Mouse (Mus musculus): Measurements from ENCODE around the gene Eprs. TPM values are rescaled to one million over a fixed set of nuclear protein-coding genes. Genes with fewer than 3 reads are reported as not detected.

The Eprs gene
- total RNA-seq, 2 experiments from 2014 or later, result 93.5 to 108 TPM

DNA sequence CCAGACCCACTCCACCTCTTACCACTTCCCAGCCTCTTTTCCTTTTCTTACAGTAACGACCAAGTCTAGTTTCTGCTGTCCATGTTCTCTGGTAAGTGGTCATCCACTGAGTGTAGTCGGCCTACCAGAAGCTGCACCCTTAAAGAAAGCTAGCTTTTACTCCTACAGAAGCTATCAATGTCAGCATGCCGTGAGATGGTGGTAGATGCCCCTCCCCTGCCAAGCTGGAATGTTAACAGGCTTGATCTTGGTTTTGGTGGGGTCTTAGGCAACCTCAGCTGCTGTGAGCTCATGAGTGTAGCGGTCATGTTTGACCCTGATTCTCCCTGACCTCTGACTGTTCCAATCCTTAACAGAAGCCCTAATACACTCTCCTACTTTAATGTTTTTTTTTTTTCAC, 4.6 kb upstream of the Eprs start:
- DNase-seq, result no peak

- DNase-seq, result peak; percentile 60
These were observed 810 bp downstream of the Eprs start for GRCm38 (mm10) chr1:185363526-185364182.

DNA sequence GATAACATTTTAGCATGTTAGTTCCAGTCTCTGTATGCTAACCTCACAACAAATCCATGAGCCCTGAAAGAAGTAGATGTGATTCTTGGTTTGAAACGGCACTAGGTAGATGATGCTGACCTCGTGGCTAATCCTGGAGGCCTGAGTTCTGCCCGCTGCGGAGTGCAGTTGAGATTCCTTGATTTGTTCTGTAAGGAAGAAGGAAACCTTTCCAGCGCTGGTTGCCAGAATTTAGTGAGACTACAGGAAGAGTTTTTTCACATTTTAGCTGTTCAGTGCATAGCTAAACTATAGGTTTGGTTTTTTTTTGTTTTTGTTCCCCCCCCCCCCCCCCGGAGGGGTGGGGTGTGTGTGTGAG, 1.3 kb downstream of the Eprs start:
- no peak for DNase-seq

GRCm38 (mm10) chr1:185367383-185367782, 4.5 kb downstream of the Eprs start:
- DNase-seq, result no peak

DNA sequence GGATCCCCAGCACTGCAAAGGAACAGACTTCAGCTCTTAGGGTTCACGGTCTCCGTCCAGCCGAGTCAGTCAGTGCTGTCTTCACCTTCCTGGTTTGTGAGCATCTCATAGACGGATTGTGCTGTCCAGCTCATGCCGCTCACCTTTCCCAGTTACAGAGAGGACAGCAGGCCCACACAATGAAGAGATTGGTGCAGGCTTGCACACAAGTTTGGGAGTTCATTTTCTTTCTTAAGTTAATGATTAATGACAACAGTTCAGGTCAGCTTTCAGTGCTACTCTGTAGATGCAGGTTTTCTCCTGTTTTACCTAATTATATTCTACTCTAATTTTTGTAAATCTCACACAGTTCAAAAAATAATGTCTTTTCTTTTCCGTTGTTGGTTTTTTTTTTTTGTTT, 7.1 kb downstream of the Eprs start:
- no peak for DNase-seq

DNA sequence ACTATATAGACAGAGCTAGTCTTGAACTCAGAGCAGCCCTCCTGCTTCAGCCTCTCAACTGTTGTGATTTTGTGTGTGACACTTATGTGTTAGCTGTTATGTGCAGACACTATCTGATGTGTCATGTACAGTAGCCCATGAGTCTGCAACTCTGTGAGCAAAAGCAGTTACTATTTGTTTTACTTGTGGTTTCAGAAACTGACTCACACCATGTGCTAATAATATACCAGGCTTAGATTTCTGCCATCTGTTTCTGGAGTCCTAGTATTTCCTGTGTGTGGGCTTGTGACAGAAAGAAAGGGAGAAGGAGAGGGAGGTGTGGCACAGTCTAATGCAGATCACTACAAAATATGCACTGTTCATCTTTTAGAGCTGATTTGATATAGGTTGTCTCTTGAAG, 13.5 kb downstream of the Eprs start:
- no peak for DNase-seq

DNA sequence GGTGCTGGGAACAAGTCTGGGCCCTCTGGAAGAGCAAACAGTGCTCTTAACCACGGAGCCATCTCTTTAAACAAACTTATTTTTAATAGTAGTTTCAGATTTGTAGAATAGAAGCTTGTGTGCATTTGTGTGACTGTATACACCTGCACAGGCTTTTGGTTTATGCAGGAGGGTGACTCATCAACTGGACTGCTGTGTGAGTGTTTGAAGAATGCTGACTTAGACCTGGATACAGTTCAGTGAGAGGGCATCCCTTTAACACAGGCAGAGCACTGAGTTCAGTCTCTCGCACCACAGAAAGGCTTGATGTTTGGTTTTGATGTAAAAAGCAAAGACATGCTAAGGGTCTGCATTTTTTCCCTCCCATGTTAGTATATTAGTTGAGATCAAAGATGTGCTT, 14.6 kb downstream of the Eprs start:
- no peak for DNase-seq

- DNase-seq, result no peak
These were observed 38.8 kb downstream of the Eprs start for GRCm38 (mm10) chr1:185401615-185402014.

GRCm38 (mm10) chr1:185404021-185404420, 41.2 kb downstream of the Eprs start:
- DNase-seq, result peak; percentile 24

DNA sequence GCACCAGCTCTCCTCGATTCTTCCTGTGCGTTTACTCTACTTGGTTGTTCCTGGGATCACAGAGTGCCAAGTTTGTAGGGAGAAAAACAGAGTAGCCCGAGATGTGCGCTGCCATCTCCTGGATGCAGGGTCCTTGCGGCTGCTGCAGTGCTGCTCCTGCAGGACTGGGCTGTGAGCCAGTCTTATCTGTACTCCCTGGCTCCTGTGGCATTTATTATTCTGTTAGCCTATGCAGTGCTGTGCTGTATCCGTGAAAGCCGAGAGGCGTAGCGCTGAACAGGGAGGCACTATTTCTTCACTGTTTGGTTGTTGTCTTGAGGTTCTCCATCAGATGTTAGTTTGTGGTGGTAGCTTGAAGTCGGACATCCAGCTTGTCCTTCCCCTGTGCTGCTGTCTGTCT, 43.1 kb downstream of the Eprs start:
- DNase-seq, result no peak

DNA sequence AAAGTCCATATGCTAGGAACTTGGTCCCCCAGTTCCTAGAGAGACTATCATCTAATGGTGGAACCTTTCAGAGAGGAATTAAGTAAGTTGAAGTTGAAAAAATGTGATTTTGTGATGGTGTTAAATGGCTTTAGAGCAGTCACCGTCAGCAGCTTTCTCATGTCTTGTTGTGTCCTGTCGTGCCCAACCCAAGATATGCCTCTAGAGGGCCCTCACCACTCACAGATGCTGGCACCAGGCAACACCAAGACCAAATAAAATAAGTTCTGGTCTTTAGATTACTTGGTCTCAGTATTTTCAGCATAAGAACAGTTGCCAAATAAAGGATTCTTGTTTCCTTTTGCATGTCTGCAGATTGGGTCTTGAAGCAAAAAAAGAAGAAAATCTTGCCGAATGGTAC, 47.0 kb downstream of the Eprs start:
- no peak for DNase-seq

DNA sequence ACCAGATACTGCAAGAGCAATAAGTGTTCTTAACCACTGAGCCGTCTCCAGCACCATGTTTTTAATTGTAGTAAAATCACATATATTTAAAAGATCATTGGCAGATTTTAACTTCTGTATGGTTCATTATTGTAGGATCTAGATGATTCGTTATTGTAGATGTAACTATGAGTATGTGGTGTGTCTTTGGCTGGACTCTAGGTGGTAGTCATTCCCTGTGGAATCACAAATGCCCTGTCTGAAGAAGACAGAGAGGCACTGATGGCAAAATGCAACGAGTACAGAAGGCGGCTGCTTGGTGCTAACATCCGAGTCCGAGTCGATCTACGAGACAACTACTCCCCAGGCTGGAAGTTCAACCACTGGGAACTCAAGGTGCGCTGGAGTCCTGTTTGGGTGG, 55.2 kb downstream of the Eprs start:
- DNase-seq, result no peak

DNA sequence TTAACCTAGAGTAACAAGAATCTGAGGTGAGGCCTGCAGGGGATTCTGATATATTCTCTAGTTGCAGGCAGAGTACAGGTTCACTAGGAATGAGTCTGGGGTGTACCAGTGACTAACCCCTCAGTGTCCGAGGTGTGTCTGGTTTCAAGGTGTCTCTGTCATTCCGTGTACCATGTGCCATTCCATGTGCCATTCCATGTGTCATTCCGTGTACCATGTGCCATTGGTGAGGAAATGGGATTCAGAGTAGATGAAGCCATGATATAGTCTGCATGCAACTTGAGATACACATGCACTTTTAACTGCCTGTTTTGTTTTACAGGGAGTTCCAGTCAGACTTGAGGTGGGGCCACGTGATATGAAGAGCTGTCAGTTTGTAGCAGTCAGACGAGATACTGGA, 57.0 kb downstream of the Eprs start:
- no peak for DNase-seq

GRCm38 (mm10) chr1:185420776-185421175, 57.9 kb downstream of the Eprs start:
- no peak for DNase-seq

DNA sequence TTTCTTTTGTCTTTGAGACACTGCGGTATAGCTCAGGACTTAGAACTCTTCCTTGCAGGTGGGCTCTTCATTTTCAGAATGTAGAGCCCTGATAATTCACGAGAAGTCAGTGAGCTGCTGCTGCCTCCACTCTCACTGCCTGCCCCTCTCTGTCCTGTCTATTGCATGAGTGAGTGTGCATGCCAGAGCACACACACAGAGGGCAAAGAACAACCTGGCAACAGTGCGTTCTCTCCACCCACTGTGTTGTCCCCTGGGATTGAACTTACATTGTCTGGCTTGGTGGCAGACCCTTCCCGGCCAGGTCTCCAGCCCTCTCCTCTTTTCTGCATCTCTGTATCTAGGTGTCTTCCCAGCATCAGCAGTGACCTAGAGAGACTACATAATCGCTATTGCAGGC, 63.7 kb downstream of the Eprs start:
- peak; percentile 7 for DNase-seq

- no peak for DNase-seq
These were observed 67.6 kb downstream of the Eprs start for GRCm38 (mm10) chr1:185430488-185430887.

GRCm38 (mm10) chr1:185431245-185431997, 68.6 kb downstream of the Eprs start:
- DNase-seq, result no peak

- no peak for DNase-seq
These were observed 69.1 kb downstream of the Eprs start for GRCm38 (mm10) chr1:185431998-185432317.

GRCm38 (mm10) chr1:185433112-185433511, 70.3 kb downstream of the Eprs start:
- no peak for DNase-seq

DNA sequence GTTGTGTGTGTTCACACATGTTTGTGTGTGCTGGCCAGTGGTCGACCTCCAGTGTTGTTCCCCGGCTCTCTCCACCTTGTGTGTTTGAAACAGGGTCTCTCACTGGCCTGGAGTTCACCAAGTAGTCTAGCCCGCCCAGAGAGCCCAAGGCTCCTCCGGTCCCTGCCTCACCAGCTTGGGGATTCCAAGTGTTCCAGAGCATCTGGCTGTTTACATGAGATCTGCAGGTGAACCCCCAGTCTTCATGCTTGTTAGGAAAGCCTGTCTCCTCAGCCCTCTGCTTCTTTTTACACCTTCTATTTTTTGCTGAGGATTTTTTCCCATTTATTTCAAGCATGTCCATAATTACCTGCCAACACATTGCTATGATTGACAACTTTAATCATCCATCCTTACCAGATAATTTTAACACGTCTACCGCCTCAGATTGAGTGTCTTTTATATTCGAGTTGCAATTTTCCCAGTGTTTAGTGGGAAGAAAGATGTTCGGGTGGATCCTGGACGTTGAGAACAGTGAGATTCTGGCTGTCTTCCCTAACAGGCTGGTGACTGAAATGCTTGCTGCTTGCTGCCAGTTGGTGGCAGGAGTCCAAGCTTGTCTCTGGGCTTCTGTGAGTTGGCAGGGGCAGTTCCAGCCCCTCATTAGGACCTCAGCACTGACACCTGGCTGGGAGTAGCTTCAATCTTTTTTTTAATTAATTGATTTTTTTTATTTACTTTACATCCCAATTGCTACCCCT, 76.2 kb downstream of the Eprs start:
- peak; percentile 48 for DNase-seq

GRCm38 (mm10) chr1:185441703-185442472, 79.0 kb downstream of the Eprs start:
- no peak for DNase-seq

DNA sequence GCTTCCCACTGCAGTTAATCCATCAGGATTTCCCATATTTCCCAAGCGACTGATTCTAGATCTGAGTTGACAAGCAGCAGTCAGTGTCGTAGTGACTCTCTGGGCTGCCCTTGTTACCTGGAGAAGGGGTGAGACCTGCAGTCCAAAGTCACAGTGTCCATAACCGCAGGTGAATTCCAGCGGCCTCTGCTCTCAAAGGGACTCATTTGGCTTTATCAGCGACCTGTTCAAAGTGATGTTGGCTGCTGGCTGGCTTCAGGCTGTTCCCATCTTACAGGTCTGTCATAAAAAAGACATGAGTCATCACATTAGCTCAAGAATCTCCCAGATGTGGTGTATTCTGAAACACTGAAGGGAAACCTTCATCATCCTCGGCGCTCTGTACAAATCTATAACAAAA, 86.1 kb downstream of the Eprs start:
- DNase-seq, result no peak

DNA sequence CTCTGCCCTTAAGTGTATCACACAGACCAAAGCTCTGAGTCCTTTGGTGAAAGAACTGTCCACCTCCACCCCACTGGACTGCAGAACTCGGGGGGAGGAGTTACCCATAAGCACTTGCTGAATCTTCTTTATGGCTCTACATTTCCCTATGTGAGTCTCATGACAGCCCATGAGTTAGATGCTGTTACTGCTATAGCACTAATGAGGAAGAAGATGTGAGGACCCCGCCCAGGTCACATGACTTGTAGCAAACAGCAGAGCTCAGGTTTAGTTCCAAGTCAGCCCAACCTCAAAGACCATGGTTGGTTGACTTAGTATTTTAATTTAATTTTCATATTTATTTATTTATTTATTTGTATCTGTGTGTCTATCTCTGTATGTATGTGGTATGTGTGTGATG, 86.9 kb downstream of the Eprs start:
- no peak for DNase-seq
